Mouse (Mus musculus) left cerebral cortex, adult 11 months (tissue): ENCODE data around the gene Cd300lb.

Experiments used
- DNase-seq: peaks from one replicate; pipeline ENCODE4 v3.0.0; 2022; ENCODE audit warnings: low spot score

The Cd300lb gene

DNA sequence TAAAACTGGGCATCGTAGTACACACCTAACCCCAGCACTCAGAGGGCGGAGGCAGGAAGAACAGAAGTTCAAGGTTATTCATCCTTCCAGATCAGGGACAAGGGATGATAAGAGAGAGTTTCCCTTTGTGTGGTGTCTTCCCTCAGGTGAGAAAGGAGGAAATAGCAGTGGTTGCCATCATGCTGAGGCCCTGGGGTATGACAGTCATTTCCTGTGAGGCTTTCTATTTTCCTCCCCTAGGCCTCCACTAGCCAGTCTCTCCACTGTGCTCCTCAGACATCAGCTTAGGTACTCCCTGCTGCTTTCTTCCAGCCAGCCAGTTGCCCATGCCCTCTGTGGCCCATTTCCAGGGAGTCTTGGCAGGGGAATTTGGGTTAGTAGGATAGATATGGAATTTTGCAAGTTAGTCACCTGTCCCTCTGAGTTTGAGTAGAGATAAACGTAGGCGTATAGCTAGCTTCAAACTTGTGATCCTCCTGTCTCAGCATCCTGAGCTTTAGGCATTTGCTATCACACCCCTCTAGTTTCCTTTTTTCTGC lies 50.9 kb downstream of the Cd300lb start:
- no peak for DNase-seq

DNA sequence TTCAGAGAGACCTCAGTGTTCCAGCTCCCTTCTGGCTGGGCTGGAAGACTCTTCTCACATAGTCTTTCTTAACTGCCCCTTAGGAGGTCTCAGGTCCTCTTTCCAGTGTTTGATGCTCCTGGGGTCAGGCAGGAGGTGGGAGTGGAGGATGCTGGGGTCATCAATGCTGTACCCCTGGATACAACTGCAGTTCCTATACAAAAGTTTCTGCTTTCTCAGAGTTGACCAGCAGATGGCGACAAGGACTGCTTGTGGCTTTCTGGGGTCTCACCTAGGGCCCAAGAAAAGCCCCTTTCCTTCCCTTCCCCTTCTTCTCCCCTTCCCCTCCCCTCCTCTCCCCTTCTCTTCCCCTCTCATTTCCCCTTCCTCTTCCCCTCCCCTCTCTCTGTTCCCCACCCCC lies 53.6 kb downstream of the Cd300lb start:
- DNase-seq = no peak

DNA sequence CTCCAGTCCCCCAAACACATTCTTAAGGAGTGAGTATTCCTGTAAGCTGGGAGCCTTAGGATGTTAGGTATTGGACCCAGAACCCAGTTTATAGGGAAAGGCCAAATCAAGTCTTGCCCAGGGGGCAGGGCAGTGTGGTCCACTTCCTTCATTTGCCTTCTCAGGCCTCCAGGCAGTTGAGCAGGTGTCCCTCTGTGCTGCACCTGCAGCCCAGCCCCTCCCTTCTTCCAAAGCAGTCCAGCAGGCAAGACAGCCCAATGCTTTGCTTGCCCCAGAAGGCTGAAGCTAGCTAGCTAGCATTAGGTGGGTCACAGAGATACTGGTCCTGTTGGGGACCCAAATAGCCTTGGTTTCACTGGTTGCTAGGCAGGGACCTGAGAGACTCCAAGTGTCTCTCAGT lies 54.0 kb downstream of the Cd300lb start:
- no peak for DNase-seq

DNA sequence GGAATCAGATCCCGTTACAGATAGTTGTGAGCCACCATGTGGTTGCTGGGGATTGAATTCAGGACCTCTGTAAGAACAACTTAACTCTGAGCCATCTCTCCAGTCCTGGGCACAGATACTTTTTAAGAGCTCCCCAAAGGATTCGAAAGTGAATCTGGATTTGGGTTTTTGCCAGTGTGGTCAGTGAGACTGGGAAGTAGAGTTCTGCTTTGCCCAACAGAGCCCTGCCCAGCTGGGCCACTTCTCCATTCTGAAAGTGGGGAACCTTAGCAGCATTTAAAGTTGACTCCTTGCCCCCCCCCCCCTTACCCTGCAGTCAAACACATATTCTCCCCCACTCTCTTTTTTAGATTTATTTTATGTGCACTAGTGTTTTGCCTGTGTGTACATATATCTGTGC lies 54.5 kb downstream of the Cd300lb start:
- DNase-seq = no peak

DNA sequence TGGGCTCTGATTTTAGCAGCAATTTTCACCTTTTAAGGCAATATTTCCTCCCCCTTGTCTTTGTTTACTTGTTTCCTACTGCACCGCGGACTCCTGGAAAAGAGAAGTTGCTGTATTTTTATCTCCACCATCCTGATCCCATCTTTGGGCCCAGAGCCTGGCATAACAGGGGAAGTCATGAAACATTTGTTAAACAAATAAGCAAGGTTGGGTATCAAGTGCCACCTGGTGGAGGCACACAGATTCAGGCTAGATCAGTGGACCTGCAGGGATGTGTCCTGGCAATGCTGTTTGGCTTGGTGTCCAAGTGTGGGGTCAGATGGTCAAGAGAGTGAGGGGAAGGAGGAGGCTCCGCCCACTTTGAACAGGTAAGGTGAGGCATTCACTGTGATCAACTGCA lies 57.0 kb downstream of the Cd300lb start:
- peak; percentile 40 for DNase-seq

DNA sequence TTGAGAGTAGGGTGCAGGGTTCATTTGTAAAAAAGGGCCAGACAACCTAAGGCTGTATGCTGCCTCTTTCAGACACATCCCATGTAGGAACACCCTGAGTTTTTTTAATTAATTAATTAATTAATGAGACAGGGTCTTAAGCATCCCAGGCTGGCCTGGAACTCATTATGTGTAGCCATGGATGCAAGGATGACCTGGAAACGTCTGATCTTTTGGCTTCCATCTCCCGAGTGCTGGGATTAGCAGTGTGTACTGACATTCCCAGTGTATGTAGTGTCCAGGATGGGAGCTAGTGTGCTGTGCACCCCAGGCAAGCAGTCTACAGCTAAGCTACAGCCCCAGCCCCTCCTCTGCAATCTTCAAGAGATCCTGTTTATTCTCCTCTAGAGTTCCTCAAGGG lies 57.6 kb downstream of the Cd300lb start:
- no peak for DNase-seq

DNA sequence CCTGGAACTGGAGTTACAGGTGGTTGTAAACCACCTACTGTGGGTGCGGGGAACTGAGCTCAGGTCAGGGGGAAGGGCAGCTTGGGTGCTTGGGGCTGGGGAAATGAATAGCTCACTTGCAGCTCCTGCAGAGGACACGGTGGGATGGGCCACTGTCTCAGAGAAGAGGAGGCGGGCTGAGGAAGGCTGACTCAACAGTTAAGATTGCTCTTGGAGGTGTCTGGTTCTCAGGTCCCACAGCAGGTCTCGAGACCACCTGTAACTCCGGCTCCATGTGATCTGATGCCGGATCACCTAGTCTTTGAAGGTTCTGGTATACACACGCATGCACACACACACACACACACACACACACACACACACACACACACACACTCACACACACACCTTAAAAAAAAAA lies 58.0 kb downstream of the Cd300lb start:
- no peak for DNase-seq

DNA sequence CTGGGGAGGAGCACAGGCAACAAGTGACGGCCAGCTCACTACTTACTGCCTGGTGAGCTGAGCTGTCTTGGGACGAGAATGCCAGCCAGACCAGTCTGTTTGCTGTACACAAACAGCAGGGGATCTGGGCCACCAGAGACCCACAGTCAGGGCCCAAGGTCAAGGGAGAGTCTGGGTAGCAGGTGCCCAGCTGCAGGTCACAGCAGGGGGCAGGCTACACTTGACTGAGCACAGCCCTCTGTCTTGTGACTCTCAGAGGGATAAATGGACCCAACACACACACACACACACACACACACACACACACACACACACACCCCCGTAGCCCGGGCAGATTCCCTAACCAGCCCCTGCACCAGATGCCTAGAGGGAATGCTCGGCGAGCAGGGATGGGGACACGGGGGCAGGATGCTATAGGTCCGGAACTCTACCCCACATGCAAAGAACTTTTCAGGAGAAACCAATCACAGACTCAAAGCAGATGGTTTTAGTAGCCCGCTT lies 58.8 kb downstream of the Cd300lb start:
- DNase-seq = no peak

DNA sequence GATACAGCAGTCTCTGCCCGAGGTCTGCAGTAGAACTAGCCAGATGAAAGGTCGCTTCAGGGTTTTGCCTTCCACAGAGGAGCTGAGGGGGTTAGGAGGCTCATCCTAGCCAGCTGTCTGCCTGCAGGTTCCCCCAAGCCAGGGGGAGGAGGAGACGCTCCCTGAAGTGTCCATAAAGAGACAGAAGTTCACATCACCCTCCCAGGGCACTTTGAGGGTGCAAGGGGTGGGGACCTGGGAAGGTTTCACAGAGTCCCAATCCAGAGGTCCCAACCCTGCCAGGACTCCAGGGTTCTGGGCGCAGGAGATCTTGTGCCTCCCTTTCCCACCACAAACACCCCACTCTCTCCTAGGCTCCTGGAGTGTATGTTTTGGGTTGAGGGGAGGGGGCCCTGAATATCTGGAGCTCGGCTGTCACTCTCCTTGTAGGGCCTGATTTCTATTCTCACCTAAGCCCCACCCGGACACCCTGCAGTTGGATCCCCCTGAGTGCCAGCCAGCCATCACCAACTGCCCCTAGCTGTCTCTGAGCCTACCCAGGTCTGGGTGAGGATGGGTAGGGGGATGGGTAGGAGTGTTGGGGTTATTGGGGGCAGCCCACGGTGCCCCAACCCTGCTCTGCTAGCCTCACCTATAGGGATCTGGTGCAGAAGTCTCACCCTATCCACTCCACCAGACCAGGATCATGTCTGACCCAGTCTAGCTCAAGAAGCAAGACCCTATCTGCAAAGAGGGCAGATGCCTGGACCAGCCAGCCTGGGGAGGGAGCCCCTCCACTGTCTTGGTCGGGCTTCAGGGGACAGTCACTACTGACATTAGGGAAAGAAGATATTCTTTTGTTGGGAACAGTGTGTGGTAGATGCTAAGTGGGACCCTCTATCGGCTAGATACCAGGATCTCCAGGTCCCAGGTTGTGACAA lies 59.7 kb downstream of the Cd300lb start:
- DNase-seq = no peak

DNA sequence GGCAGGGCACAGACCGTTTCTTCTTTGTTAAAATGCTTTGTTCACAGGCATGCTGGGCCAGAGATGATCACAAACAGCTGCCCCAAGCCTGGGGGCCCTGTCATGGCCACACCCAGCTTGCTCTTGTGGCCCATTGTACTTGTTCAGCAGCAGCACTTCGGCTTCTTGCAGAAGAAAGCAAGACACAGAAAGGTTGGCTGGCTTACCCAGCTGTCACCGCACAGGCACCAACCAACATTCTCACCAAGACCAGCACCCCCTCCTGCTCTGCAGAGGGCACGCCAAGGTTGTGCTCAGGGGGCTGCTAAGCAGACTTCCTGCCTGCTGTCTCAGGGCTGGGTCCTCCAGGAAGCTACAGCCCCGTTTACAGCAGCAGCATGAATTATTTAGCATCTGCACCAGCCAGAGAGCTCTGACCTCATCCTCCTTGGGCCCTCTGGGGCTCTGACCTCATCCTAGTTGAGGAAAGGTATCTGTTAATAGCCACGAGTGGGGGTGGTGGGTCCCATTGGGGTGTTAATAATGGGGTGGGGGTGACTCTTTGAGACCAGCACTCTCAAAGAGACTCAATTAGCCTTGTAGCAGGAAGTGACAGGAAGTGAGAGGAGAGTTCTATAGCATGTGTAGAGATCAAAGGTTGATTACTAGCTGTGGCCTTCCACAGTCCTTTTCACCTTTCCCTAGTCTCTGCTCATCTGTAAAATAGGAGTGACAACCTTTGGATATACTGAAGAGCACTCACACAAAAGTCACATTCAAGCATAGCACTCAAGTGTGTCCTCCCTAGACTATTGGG lies 61.0 kb downstream of the Cd300lb start:
- no peak for DNase-seq
